Mouse (Mus musculus) limb, embryonic 13.5 days (tissue): ENCODE measurements around the gene Ncam1. TPM values are rescaled to one million over a fixed set of nuclear protein-coding genes. Genes with fewer than 3 reads are reported as not detected.

Source experiments
- ATAC-seq: fragments of 200-750 bp; cut with Nextera tagmentation; 2 replicates; pipeline ENCODE4 v1.8.0; 2017; ENCODE audit warnings: low read depth, moderate number of reproducible peaks, moderate TSS enrichment; ENCODE audit not compliant: low FRiP score
- H3K27ac ChIP-seq: fragments of 300-500 bp; sonication (generic); 2 replicates; pipeline ENCODE4 v1.5.1; 2015; ENCODE audit warnings: inconsistent platforms, mild to moderate bottlenecking, moderate library complexity
- H3K27me3 ChIP-seq: fragments of 300-500 bp; sonication (generic); 2 replicates; pipeline ENCODE4 v1.6.1; 2015; ENCODE audit warnings: mild to moderate bottlenecking, inconsistent platforms
- H3K36me3 ChIP-seq: fragments of 300-500 bp; sonication (generic); 2 replicates; pipeline ENCODE4 v1.6.1; 2015; ENCODE audit warnings: inconsistent platforms, mild to moderate bottlenecking, moderate library complexity
- H3K4me1 ChIP-seq: fragments of 300-500 bp; sonication (generic); 2 replicates; pipeline ENCODE4 v1.6.1; 2015; ENCODE audit warnings: inconsistent platforms
- H3K4me2 ChIP-seq: fragments of 300-500 bp; sonication (generic); replicated peaks from 2 replicates; pipeline ENCODE4 v1.6.1; 2015; ENCODE audit warnings: inconsistent platforms, mild to moderate bottlenecking, moderate library complexity
- H3K4me3 ChIP-seq: fragments of 300-500 bp; sonication (generic); 2 replicates; pipeline ENCODE4 v1.5.1; 2015; ENCODE audit warnings: moderate library complexity, mild to moderate bottlenecking, inconsistent platforms
- H3K9ac ChIP-seq: fragments of 300-500 bp; sonication (generic); 2 replicates; pipeline ENCODE4 v1.6.1; 2015; ENCODE audit warnings: mild to moderate bottlenecking, inconsistent platforms
- H3K9me3 ChIP-seq: fragments of 300-500 bp; sonication (generic); 2 replicates; pipeline ENCODE4 v1.6.1; 2016; ENCODE audit warnings: inconsistent platforms
- WGBS: fragments of 180-500 bp; shearing (Covaris S2); methylation state at CpG from one replicate; pipeline ENCODE4 v1.1.7; 2015; 5-methylcytosine and 5-hydroxymethylcytosine counted together
- polyA plus RNA-seq: library from polyadenylated mRNA; unstranded; fragments of >200 nt; fragmentation: Nextera tagmentation; extraction: Ambion mirVana; gene quantifications from 2 replicates; pipeline ENCODE4 v1.2.1, GENCODE M21; 2015

Ncam1 gene
- polyA plus RNA-seq, 1 experiment from 2014 or later = 90.9 TPM

DNA sequence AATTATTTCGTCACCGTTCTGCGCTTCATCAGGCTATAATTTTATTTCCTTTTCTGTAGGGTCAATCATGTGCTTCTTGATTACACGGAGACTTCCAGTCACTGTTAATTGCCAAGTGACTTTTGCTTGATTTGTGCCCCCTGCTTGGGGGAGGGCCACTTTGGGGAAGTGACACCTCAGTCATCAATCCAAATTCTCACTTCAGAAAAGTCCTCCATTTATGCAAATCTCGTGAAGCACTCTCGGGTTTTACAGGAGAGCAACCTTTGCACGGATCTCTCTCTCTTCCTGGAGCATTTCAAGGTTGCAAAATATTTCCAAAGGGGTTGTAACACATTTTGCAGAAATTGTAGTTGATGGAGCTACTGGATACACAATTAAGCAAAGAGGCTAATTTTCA, 267.5 kb downstream of the Ncam1 start:
- Histone ChIP-seq H3K4me3 (no peak overlapping the region), H3K27ac (no peak overlapping the region), H3K9me3 (no peaks in the 10 kb centered on the region), H3K4me2 (no peak overlapping the region), H3K4me1 (peaks cover 28% of the 10 kb centered on the region), H3K27me3 (no peaks in the 10 kb centered on the region), H3K9ac (no peak overlapping the region), H3K36me3 (0 out of 2 replicates have a peak, but pooled peaks cover 5% of the 10 kb centered on the region)
- no peak for ATAC-seq
- WGBS = 24% methylated on average over 7 of the region's 7 CpGs

DNA sequence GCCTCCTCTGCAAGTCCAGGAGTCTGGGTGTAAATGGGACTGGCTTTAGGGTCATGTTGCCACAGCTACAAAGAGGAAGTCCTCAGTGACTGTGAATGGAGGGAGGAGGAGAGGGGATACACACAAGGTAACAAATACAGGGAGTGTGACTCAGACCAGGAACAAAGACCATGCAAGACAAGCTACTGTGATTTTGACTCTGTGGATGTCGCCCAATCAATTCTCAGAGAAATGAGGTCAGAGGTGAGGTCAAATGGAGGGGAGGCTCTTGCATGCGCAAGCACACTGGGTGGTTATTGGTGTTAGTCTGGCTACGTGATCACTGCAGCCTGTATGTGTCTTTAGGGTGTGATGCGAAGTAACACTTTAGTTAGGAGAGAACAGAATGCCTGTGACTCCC, 268.0 kb downstream of the Ncam1 start:
- Histone ChIP-seq H3K27ac (no peak overlapping the region), H3K36me3 (0 out of 2 replicates have a peak, but pooled peaks cover 5% of the 10 kb centered on the region), H3K4me1 (peaks cover 23% of the 10 kb centered on the region), H3K27me3 (no peaks in the 10 kb centered on the region), H3K4me3 (no peak overlapping the region), H3K9ac (no peak overlapping the region), H3K4me2 (no peak overlapping the region), H3K9me3 (no peaks in the 10 kb centered on the region)
- 43% methylated on average over 4 of the region's 4 CpGs for WGBS
- ATAC-seq = no peak

GRCm38 (mm10) chr9:49529366-49529959, 269.3 kb downstream of the Ncam1 start:
- H3K4me1 ChIP-seq = peaks cover 25% of the 10 kb centered on the region
- no peak for ATAC-seq
- WGBS = 58% methylated on average over 8 of the region's 8 CpGs

GRCm38 (mm10) chr9:49528943-49529342, 269.8 kb downstream of the Ncam1 start:
- Histone ChIP-seq H3K9me3 (no peaks in the 10 kb centered on the region), H3K27ac (no peak overlapping the region), H3K4me2 (no peak overlapping the region), H3K4me1 (peaks cover 25% of the 10 kb centered on the region), H3K36me3 (0 out of 2 replicates have a peak, but pooled peaks cover 5% of the 10 kb centered on the region), H3K4me3 (no peak overlapping the region), H3K9ac (no peak overlapping the region), H3K27me3 (no peaks in the 10 kb centered on the region)
- ATAC-seq = no peak
- 54% methylated on average over 10 of the region's 10 CpGs for WGBS

More at GRCm38 (mm10) chr9:49529366-49529959, 269.3 kb downstream of the Ncam1 start:
- H3K4me2 ChIP-seq = no peak overlapping the region
- no peak overlapping the region for H3K4me3 ChIP-seq
- no peak overlapping the region for H3K27ac ChIP-seq
- 0 out of 2 replicates have a peak, but pooled peaks cover 5% of the 10 kb centered on the region for H3K36me3 ChIP-seq
- no peaks in the 10 kb centered on the region for H3K27me3 ChIP-seq
- no peak overlapping the region for H3K9ac ChIP-seq
- H3K9me3 ChIP-seq = no peaks in the 10 kb centered on the region

DNA sequence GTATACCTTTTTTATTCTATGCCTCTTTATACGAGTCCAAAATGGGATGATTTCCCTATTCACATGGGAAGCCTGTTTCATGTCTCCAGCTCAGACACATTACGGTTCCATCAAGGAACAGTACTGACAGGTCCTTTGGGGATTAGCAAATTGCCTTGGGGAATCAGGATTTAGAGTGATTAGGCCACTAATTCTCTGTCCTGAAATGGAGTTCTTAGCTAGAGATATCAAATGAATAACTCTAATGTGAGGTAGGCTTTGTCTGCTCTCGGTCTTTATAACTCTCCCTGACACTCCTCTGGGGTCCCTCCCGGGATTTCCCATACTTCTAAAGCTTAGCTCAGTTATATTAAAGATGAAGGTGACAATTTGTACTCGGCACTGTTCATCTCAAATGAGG, 270.7 kb downstream of the Ncam1 start:
- Histone ChIP-seq H3K9me3 (no peaks in the 10 kb centered on the region), H3K27ac (no peak overlapping the region), H3K27me3 (no peaks in the 10 kb centered on the region), H3K4me1 (peaks cover 24% of the 10 kb centered on the region), H3K9ac (no peak overlapping the region), H3K4me3 (no peak overlapping the region), H3K36me3 (0 out of 2 replicates have a peak, but pooled peaks cover 5% of the 10 kb centered on the region), H3K4me2 (no peak overlapping the region)
- ATAC-seq = no peak
- WGBS = 87% methylated on average over 5 of the region's 5 CpGs

GRCm38 (mm10) chr9:49527340-49527739, 271.4 kb downstream of the Ncam1 start:
- Histone ChIP-seq H3K9ac (no peak overlapping the region), H3K4me2 (no peak overlapping the region), H3K27ac (no peak overlapping the region), H3K27me3 (no peaks in the 10 kb centered on the region), H3K4me1 (peaks cover 24% of the 10 kb centered on the region), H3K4me3 (no peak overlapping the region), H3K9me3 (no peaks in the 10 kb centered on the region), H3K36me3 (0 out of 2 replicates have a peak, but pooled peaks cover 5% of the 10 kb centered on the region)
- 63% methylated on average over 8 of the region's 8 CpGs for WGBS
- ATAC-seq = no peak

DNA sequence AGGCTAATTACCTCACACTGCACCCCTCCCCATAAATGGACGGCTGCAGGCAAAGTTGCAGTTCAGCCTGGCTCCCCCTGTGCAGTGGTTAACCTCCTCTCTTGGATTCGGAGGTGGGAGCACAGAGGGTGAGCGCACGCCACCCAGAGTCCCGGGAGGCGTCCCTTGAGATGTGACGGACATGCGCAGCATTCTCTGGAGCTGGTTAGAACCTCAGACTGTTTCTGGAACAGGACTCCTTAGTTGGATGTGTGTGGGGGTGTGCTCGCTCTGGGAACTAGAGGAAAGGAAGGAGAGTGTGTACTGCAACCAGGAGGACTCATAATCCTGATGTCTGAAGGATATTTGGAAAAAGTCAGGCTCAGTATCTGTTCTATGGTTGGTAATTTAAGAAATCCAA, 274.0 kb downstream of the Ncam1 start:
- Histone ChIP-seq H3K9me3 (no peaks in the 10 kb centered on the region), H3K4me2 (no peak overlapping the region), H3K27me3 (no peaks in the 10 kb centered on the region), H3K27ac (no peak overlapping the region), H3K4me3 (no peak overlapping the region), H3K4me1 (peaks cover 13% of the 10 kb centered on the region), H3K9ac (0 out of 2 replicates have a peak overlapping the region, but pooled peaks have one; percentile 1), H3K36me3 (peaks cover 9% of the 10 kb centered on the region)
- 55% methylated on average over 9 of the region's 9 CpGs for WGBS
- ATAC-seq = no peak

- Histone ChIP-seq H3K4me1 (peaks cover 13% of the 10 kb centered on the region), H3K4me2 (no peak overlapping the region)
- ATAC-seq = no peak
Measured at GRCm38 (mm10) chr9:49523881-49524280, 274.8 kb downstream of the Ncam1 start.

DNA sequence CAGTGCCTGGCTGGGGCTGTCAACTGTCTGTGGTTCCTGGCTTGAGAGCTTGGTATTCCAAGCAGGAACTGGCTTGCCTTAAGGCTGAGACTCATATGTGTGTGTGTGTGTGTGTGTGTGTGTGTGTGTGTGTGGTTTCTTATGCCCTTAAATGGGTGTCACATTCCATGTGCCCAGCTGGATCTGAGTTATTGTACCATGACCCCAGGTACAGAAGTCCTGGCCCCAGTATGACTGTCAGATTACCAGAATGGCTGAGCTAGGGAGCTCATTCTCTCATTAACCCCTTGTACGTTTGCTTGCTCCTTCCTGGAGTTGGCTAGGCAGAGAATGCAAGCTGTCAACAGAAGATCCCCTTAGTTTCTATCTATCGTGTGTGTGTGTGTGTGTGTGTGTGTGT, 284.4 kb downstream of the Ncam1 start:
- Histone ChIP-seq H3K9me3 (no peaks in the 10 kb centered on the region), H3K36me3 (peaks cover 32% of the 10 kb centered on the region), H3K4me2 (no peak overlapping the region), H3K4me1 (no peaks in the 10 kb centered on the region), H3K27me3 (no peaks in the 10 kb centered on the region), H3K9ac (no peak overlapping the region), H3K27ac (no peak overlapping the region), H3K4me3 (no peak overlapping the region)
- no peak for ATAC-seq
- 68% methylated on average over 2 of the region's 2 CpGs for WGBS

More at GRCm38 (mm10) chr9:49523881-49524280, 274.8 kb downstream of the Ncam1 start:
- Histone ChIP-seq H3K9ac (no peak overlapping the region), H3K27ac (no peak overlapping the region), H3K27me3 (no peaks in the 10 kb centered on the region), H3K4me3 (no peak overlapping the region), H3K36me3 (peaks cover 17% of the 10 kb centered on the region), H3K9me3 (no peaks in the 10 kb centered on the region)
- 44% methylated on average over 9 of the region's 9 CpGs for WGBS

DNA sequence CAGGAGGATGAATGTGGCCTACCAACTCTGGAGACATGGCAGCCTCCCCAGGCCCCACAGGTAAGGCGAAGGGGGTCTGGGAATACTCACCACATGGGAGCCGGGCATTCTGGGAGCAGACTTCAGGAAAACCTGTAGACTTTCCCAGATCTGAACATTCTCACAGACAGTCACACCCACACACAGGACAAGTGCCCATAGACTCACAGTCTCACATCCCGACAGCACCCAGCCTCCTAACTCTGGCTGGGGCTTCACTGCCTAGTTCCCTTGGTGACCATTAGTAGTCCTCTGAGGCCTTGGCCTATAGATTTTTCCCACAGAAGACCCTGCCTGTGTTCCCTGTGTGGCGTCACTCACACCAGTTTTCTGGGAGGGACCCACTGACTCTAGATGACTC, 288.1 kb downstream of the Ncam1 start:
- Histone ChIP-seq H3K4me2 (no peak overlapping the region), H3K9me3 (no peaks in the 10 kb centered on the region), H3K9ac (no peak overlapping the region), H3K36me3 (peaks cover 54% of the 10 kb centered on the region), H3K4me1 (no peaks in the 10 kb centered on the region), H3K4me3 (no peak overlapping the region), H3K27ac (no peak overlapping the region), H3K27me3 (no peaks in the 10 kb centered on the region)
- WGBS = 95% methylated on average over 4 of the region's 4 CpGs
- ATAC-seq = no peak

DNA sequence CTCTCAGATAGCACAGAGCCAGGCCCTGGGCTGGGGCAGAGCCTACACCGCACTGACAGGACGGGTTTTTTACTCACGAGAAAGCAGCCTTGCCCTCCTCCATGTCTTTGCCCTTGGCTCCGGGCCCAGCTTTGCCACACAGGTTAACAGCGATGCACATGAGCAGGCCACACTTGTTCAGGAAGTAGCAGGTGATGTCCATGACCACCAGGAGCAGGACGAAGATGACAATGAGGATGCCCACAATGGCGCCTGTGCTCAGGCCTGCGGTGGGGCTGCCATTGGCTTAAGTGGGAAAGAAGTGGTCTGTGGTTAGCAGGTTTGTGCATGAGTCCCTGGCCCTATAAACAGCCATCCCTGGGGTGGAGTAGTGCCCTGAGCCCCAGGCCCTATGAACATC, 289.1 kb downstream of the Ncam1 start:
- Histone ChIP-seq H3K4me2 (no peak overlapping the region), H3K36me3 (peaks cover 54% of the 10 kb centered on the region), H3K9ac (no peak overlapping the region), H3K27ac (no peak overlapping the region), H3K4me3 (no peak overlapping the region), H3K27me3 (no peaks in the 10 kb centered on the region), H3K4me1 (no peaks in the 10 kb centered on the region), H3K9me3 (no peaks in the 10 kb centered on the region)
- 92% methylated on average over 8 of the region's 8 CpGs for WGBS
- ATAC-seq = no peak

DNA sequence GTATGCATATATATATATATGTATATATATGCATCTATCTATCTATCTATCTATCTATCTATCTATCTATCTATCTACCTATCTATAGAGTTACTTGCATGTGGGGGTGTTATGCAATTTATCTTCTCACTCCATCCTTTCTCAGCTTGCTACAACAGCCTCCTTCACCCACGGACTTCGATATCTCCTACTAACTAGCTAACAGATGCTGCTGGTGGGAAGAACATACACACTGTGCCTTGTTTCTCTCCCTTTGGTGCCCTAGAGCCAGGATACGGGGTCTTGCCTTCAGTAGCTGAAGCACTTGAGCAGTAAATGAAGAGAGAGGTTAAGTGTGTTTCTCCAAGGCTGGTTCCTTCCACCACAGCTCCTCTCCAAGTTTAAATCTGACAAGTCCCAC, 289.6 kb downstream of the Ncam1 start:
- 95% methylated on average over 3 of the region's 3 CpGs for WGBS

More for the DNA sequence above, 289.6 kb downstream of the Ncam1 start:
- Histone ChIP-seq H3K27ac (no peak overlapping the region), H3K9ac (no peak overlapping the region), H3K4me1 (no peaks in the 10 kb centered on the region), H3K9me3 (no peaks in the 10 kb centered on the region), H3K36me3 (peaks cover 54% of the 10 kb centered on the region), H3K4me2 (no peak overlapping the region), H3K4me3 (no peak overlapping the region), H3K27me3 (no peaks in the 10 kb centered on the region)
- no peak for ATAC-seq
